Comparison of ENCODE assay signal across 11 mouse cellular contexts in the genomic region with DNA sequence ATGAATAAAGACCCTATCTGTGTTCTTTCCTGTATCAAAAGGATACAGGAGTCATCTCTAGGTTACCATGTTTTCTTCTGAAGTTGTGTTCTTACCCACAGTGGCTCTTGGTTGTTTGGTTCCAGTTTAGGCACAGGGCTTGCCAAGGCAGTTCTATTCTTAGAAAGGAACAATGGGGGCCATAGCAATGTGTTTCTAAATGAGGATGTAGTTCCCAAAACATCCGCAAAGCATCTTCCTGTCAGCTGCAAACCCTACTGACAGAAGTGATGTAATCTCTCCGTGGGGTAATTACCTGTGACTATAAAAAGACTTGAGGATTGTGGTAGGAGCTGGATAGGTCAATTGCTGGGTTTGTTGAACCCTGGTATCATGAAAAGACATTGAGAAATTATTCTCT. TPM values are rescaled to one million over a fixed set of nuclear protein-coding genes. Genes with fewer than 3 reads are reported as not detected.
DNase-seq lines count a peak whose midpoint lies in the region; ATAC-seq and TF ChIP-seq lines count a peak whose summit lies in the region.
"Had no signal": no experiment of that assay in that cellular context is flagged by ENCODE, and none has a peak within 500 bp of the region (broad histone marks: within the 10 kb centered on the region; RNA-seq: fewer than 3 reads in every experiment).

No protein-coding gene starts in this region.

- H3K27me3 ChIP-seq in heart, embryonic 12.5 days (replicated peaks), result no peaks in the 10 kb centered on the region
- H3K27me3 ChIP-seq in intestine, postnatal 0 days (replicated peaks; ENCODE audit: control insufficient read depth, insufficient read depth, low read length), result no peaks in the 10 kb centered on the region
- H3K27me3 ChIP-seq in hindbrain, embryonic 10.5 days (ENCODE audit: insufficient read depth, poor library complexity, severe bottlenecking), result no peaks in the 10 kb centered on the region
- H3K27me3 ChIP-seq: limb, embryonic 15.5 days had no signal

- H3K9ac ChIP-seq in heart, embryonic 12.5 days, result no peak overlapping the region
- H3K9ac ChIP-seq in intestine, postnatal 0 days (ENCODE audit: low read depth, low read length), result no peak overlapping the region
- H3K9ac ChIP-seq: limb, embryonic 15.5 days had no signal

- no peak overlapping the region for H3K4me3 ChIP-seq in heart, embryonic 12.5 days
- H3K4me3 ChIP-seq in intestine, postnatal 0 days (ENCODE audit: low read depth, low read length), result no peak overlapping the region
- no peak overlapping the region for H3K4me3 ChIP-seq in hindbrain, embryonic 10.5 days
- H3K4me3 ChIP-seq: erythroblast, embryonic 14.5 days; limb, embryonic 15.5 days had no signal

- H3K27ac ChIP-seq in heart, embryonic 12.5 days (ENCODE audit: poor library complexity, severe bottlenecking), result no peak overlapping the region
- H3K27ac ChIP-seq in intestine, postnatal 0 days (ENCODE audit: low read depth, low read length), result 0 out of 2 replicates have a peak overlapping the region, but pooled peaks have one; percentile 6
- H3K27ac ChIP-seq in hindbrain, embryonic 10.5 days, result no peak overlapping the region
- H3K27ac ChIP-seq: limb, embryonic 15.5 days had no signal

- no peak overlapping the region for H3K4me2 ChIP-seq in heart, embryonic 12.5 days
- no peak overlapping the region for H3K4me2 ChIP-seq in intestine, postnatal 0 days (replicated peaks; ENCODE audit: low read depth)
- H3K4me2 ChIP-seq: limb, embryonic 15.5 days had no signal

- H3K9me3 ChIP-seq in heart, embryonic 12.5 days (replicated peaks), result no peaks in the 10 kb centered on the region
- no peaks in the 10 kb centered on the region for H3K9me3 ChIP-seq in intestine, postnatal 0 days (ENCODE audit: control insufficient read depth)
- no peaks in the 10 kb centered on the region for H3K9me3 ChIP-seq in hindbrain, embryonic 10.5 days
- H3K9me3 ChIP-seq: limb, embryonic 15.5 days had no signal

- ATAC-seq in heart, embryonic 12.5 days (ENCODE audit: insufficient number of reproducible peaks, low FRiP score), result no peak
- ATAC-seq in intestine, postnatal 0 days, result no peak
- no peak for ATAC-seq in megakaryocyte-erythroid progenitor cell, adult 5-6 weeks (replicated peaks; ENCODE audit: low FRiP score, low TSS enrichment, poor library complexity, severe bottlenecking)

- no peaks in the 10 kb centered on the region for H3K36me3 ChIP-seq in heart, embryonic 12.5 days
- H3K36me3 ChIP-seq in intestine, postnatal 0 days (ENCODE audit: control insufficient read depth, insufficient read depth), result 0 out of 2 replicates have a peak, but pooled peaks cover 4% of the 10 kb centered on the region
- peaks cover 8% of the 10 kb centered on the region; the same call in 1 of the 2 replicates for H3K36me3 ChIP-seq in hindbrain, embryonic 10.5 days

- peak; percentile 17; the same call in 1 of the 2 replicates for TF ChIP-seq CTCF in intestine, postnatal 0 days (IDR thresholded peaks at IDR 0.05; ENCODE audit: low read depth)

- peaks cover 32% of the 10 kb centered on the region for H3K4me1 ChIP-seq in heart, embryonic 12.5 days (replicated peaks)
- H3K4me1 ChIP-seq in intestine, postnatal 0 days (replicated peaks; ENCODE audit: control insufficient read depth, insufficient read depth, low read length), result peaks cover 26% of the 10 kb centered on the region
- H3K4me1 ChIP-seq in hindbrain, embryonic 10.5 days (replicated peaks), result no peaks in the 10 kb centered on the region

- peak; percentile 73 to 88 for DNase-seq in heart, adult 18-20 months
- peak; percentile 34 for DNase-seq in 416B (ENCODE audit: low read depth)
- DNase-seq in brain, adult 2 months (ENCODE audit: low read depth, low spot score), result peak; percentile 68
- no peak for DNase-seq in thymus, postnatal 36 days
- DNase-seq in hindbrain, embryonic 10.5 days (ENCODE audit: low spot score), result no peak
- DNase-seq: gastrocnemius, postnatal 10 days had no signal

- 31% methylated on average over 2 of the region's 2 CpGs for WGBS in heart, embryonic 12.5 days
- 34% methylated on average over 2 of the region's 2 CpGs for WGBS in intestine, postnatal 0 days
- 76% methylated on average over 2 of the region's 2 CpGs for WGBS in hindbrain, embryonic 10.5 days

RNA-seq across cellular contexts. Expression of a gene that starts 43.2 kb away (rescaled TPM):
- total RNA-seq in heart, adult 18-20 months (2021), result 10 to 100 TPM; 68.3 to 71.9 TPM
- polyA plus RNA-seq in heart, embryonic 12.5 days (2016; fragmentation: Nextera tagmentation; extraction: Ambion mirVana), result 22.4 and 22.7 TPM in 2 replicates
- 16.9 and 17.6 TPM in 2 replicates for polyA plus RNA-seq in intestine, postnatal 0 days (2015; fragmentation: Nextera tagmentation; extraction: Ambion mirVana)
- total RNA-seq in megakaryocyte-erythroid progenitor cell, adult 5-6 weeks (2014; fragmentation: Nextera tagmentation), result 26.0 and 27.0 TPM in 2 replicates
- total RNA-seq in megakaryocyte-erythroid progenitor cell, adult 5-6 weeks (2017), result 17.3 and 26.4 TPM in 2 replicates
- polyA plus RNA-seq in hindbrain, embryonic 10.5 days (2016; fragmentation: Nextera tagmentation; extraction: Ambion mirVana), result 15.6 and 15.9 TPM in 2 replicates

Comparison
In these comparisons a context has a peak if more than half of its experiments do, and no peak if none do; other contexts are left out.
1. DNase-seq: peak in heart, adult 18-20 months (2 of 2), 416B (single experiment) and brain, adult 2 months (single experiment); none in thymus, postnatal 36 days (0 of 2) and hindbrain, embryonic 10.5 days (single experiment).